Mouse (Mus musculus): ENCODE results near the gene Itln1. TPM values are rescaled to one million over a fixed set of nuclear protein-coding genes. Genes with fewer than 3 reads are reported as not detected.
"Not testable (repeated sequence)": the region's sequence is repeated elsewhere in the genome, so short reads cannot be mapped to it uniquely, and the experiment has no call there.

The Itln1 gene
- polyA plus RNA-seq, 1 experiment from 2014 or later: not detected

DNA sequence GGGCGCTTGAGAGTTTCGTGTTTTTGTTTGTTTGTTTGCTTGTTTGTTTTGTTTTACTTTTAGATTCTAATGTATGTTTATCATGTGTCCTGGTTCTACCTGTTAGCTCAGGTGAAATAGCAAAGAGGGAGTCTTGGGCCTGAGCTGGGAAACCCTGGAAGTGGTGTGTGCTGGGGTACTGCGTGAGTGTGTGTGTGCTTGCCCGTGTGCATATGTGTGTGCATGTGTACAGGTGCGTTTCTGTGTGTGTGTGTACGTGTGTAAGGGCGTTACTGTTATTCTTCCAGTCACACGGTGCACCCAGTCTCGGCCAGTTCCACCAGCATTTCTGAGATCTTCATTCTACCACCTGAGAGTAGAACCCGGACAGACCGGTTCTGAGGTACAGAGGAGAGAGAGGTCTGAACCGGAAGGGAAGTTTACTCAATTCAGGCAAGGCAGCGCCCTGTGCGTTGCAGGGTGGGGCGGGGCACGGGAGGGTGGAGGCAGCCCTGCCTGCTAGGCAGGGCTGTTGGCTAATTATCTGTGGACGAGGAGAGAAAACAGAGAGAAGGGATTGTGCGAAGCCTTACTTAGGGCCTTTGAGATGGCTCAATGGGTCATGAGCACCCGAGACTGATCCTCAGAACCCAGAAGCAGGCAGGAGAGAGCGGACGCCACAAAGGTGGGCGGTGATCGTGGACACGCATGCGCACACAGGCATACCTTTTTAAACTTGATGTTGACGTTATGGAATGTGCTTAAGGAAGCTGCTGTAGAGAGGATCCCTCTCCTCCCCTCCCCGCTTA lies 57.1 kb downstream of the Itln1 start:
- Histone ChIP-seq H3K4me2 (peak overlapping the region; percentile 39), H3K4me3 (replicated peaks) (peak overlapping the region; percentile 24), H3K9ac (replicated peaks) (no peak overlapping the region), H3K4me1 (no peaks in the 10 kb centered on the region), H3K27ac (replicated peaks) (no peak overlapping the region), H3K27me3 (replicated peaks) (no peaks in the 10 kb centered on the region), H3K9me3 (replicated peaks) (peaks cover 3% of the 10 kb centered on the region; the same call in 1 of the 2 replicates), H3K36me3 (no peaks in the 10 kb centered on the region)
- peak; percentile 63; the same call in 1 of the 2 replicates for ATAC-seq (ENCODE audit: low FRiP score)
- 65% methylated on average over 27 of the region's 27 CpGs for WGBS

DNA sequence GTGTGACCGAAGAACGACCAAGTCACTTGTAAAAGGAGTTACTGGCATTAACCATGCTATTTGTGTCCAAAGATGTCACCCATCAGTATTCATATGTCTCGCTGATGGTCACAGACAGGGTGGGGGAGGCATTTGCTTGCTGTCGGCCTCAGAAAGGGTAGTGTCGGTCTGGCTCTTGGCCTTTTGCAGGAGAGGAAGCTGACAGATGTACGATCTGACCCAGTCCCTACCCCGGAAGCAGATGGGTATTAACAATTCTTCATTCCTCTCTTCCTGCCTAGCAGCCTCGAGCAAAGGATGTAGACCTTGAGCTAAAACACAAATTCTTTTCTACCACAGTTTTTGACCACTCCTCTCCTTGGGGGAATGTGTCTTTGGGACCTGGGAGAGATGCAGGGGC lies 58.0 kb downstream of the Itln1 start:
- no peaks in the 10 kb centered on the region for H3K4me1 ChIP-seq
- no peaks in the 10 kb centered on the region for H3K36me3 ChIP-seq
- no peak for ATAC-seq (ENCODE audit: low FRiP score)
- H3K4me3 ChIP-seq (replicated peaks): no peak overlapping the region
- no peak overlapping the region for H3K27ac ChIP-seq (replicated peaks)
- H3K9me3 ChIP-seq (replicated peaks): peaks cover 3% of the 10 kb centered on the region; the same call in 1 of the 2 replicates
- H3K27me3 ChIP-seq (replicated peaks): no peaks in the 10 kb centered on the region
- WGBS: 74% methylated on average over 8 of the region's 8 CpGs
- no peak overlapping the region for H3K9ac ChIP-seq (replicated peaks)
- H3K4me2 ChIP-seq: no peak overlapping the region

DNA sequence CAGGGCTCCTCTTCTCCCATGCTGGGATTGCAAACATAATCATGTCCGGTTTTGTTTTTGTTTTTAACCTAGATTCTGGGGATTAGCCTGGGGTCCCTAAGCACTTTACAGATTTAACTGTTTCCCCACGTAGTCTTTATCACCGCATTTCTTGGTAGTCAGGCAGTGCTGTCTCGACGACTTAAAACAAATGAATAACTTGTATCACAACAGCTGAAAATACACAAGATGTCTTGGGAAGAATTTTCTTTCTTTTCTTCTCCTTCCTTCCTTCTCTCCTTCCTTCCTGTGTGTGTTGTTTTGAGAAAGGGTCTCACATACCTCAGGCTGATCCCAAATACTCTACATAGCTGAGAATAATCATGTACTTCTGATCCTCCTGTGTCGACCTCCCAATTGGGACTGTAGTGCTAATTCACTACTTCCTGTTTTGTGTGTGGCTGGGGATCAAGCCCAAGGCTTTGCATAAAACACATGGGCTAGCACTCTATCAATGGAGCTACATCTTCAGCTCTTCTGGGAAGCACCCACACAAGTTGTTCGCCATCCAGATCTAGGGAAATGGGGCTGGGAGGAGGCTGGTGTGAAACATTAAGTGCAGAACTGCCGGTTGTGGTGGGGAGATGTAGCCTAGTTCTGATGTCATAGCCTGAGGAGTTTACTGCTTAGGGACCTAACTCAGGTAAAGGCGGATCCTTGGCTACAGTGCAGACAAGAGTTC lies 61.0 kb downstream of the Itln1 start:
- Histone ChIP-seq H3K36me3 (no peaks in the 10 kb centered on the region), H3K27me3 (replicated peaks) (no peaks in the 10 kb centered on the region), H3K4me2 (no peak overlapping the region), H3K27ac (replicated peaks) (no peak overlapping the region), H3K9ac (replicated peaks) (no peak overlapping the region), H3K4me3 (replicated peaks) (no peak overlapping the region), H3K9me3 (replicated peaks) (no peaks in the 10 kb centered on the region), H3K4me1 (no peaks in the 10 kb centered on the region)
- ATAC-seq (ENCODE audit: low FRiP score): no peak
- WGBS: 75% methylated on average over 9 of the region's 9 CpGs

DNA sequence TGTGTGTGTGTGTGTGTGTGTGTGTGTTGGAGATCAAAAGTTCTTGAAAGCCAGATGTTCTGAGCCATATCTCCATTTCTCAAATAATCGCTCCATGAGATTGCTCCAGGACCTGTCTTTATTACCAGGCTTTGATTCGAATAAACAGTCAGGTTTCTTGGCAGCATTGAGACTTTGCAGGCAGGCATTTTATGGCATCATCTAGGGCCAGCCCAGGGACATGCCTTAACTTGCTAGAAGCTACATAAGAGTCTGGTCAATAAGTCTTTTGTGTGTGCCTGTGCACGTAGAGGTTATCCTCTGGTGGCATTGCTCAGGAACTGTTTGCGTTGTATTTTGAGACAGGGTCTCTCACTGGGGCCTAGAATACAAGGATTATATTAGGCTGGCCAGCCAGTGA lies 61.6 kb downstream of the Itln1 start:
- no peaks in the 10 kb centered on the region for H3K4me1 ChIP-seq
- no peak overlapping the region for H3K4me2 ChIP-seq
- H3K36me3 ChIP-seq: no peaks in the 10 kb centered on the region
- no peaks in the 10 kb centered on the region for H3K9me3 ChIP-seq (replicated peaks)
- H3K9ac ChIP-seq (replicated peaks): no peak overlapping the region
- no peaks in the 10 kb centered on the region for H3K27me3 ChIP-seq (replicated peaks)
- 72% methylated on average over 4 of the region's 4 CpGs for WGBS
- no peak overlapping the region for H3K27ac ChIP-seq (replicated peaks)
- no peak for ATAC-seq (ENCODE audit: low FRiP score)
- no peak overlapping the region for H3K4me3 ChIP-seq (replicated peaks)

DNA sequence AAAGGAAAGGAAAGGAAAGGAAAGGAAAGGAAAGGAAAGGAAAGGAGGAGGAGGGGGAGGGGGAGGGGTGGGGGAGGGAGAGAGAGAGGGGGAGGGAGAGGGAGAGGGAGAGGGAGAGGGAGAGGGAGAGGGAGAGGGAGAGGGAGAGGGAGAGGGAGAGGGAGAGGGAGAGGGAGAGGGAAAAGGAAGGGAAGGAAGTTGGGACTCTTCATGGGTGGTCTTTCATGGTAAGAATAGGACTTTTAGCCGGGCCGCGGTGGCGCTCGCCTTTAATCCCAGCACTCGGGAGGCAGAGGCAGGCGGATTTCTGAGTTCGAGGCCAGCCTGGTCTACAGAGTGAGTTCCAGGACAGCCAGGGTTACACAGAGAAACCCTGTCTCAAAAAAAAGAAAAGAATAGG lies 63.2 kb downstream of the Itln1 start:
- not testable (repeated sequence) for ATAC-seq (ENCODE audit: low FRiP score); H3K27me3 ChIP-seq (replicated peaks)
- 91% methylated on average over 8 of the region's 8 CpGs for WGBS

DNA sequence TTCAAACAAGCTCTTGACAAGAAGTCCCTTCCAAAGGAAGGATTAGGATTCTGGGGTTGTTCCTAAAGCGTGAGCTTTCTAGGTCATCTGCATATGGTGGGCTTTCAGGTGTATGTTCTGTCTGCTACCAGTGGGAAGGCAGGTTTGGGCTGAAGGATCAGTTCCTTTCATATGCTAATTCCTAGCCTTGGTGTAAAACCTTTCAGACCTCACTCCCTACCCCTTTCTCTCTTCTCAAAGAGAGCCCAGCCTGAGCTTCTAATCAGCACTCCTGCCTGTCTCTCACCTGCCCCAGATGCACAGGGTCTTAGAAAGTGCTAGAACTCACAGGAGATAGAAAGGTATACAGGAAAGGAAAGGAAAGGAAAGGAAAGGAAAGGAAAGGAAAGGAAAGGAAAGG lies 63.6 kb downstream of the Itln1 start:
- Histone ChIP-seq H3K4me3 (replicated peaks) (no peak overlapping the region), H3K36me3 (no peaks in the 10 kb centered on the region), H3K27ac (replicated peaks) (no peak overlapping the region), H3K9ac (replicated peaks) (no peak overlapping the region), H3K9me3 (replicated peaks) (no peaks in the 10 kb centered on the region), H3K4me1 (no peaks in the 10 kb centered on the region), H3K27me3 (replicated peaks) (no peaks in the 10 kb centered on the region), H3K4me2 (no peak overlapping the region)
- WGBS: 44% methylated on average over 1 of the region's 1 CpGs
- no peak for ATAC-seq (ENCODE audit: low FRiP score)

More for the DNA sequence above, 63.2 kb downstream of the Itln1 start:
- not testable (repeated sequence) for H3K4me3 ChIP-seq (replicated peaks); H3K4me2 ChIP-seq; H3K4me1 ChIP-seq; H3K9ac ChIP-seq (replicated peaks); H3K27ac ChIP-seq (replicated peaks); H3K36me3 ChIP-seq; H3K9me3 ChIP-seq (replicated peaks)

DNA sequence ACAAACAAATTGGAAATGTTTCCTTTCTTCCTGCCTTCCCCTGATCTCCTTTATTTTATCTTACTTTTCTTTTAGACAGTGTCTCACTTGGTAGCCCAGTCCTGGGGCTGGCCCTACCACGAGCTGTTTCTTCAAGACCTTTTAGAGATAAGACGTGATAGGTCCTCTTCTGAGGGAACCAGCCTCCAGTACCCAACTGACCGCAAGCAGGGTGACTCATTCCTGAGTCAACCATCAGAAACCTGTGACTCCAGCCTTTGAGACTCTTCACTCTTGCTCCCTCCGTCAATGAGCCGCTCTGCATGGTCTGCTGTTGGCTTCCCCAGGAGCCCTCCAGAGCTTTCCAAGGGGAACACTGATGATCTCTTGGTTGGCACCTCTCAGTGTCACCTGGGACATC lies 64.2 kb downstream of the Itln1 start:
- ATAC-seq (ENCODE audit: low FRiP score): no peak
- Histone ChIP-seq H3K27me3 (replicated peaks) (no peaks in the 10 kb centered on the region), H3K36me3 (no peaks in the 10 kb centered on the region), H3K27ac (replicated peaks) (no peak overlapping the region), H3K9me3 (replicated peaks) (no peaks in the 10 kb centered on the region), H3K4me3 (replicated peaks) (no peak overlapping the region), H3K4me2 (no peak overlapping the region), H3K9ac (replicated peaks) (no peak overlapping the region), H3K4me1 (no peaks in the 10 kb centered on the region)
- WGBS: 93% methylated on average over 5 of the region's 5 CpGs

DNA sequence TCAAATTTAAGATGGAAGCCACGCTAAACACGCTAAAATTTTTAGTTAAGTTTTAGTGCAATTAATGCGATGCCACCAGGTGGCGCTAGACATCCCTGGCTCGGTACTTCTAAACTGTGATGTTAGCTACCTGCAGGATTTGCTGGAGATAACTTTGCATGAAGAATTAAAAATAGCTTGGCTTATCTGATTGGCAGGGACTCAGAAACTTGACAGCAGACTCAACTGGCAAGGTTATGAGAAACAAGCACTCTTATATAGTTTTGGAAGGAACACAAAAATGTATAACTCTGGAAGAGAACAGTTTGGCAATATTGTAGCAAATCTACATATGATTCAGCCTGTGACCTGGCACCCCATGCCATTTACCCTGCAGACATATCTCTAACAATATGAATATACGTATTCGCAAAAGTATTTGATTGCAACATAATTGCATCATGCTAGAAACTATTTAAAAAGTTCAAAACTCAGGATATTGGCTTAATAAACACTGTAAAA lies 64.7 kb downstream of the Itln1 start:
- 35% methylated on average over 7 of the region's 7 CpGs for WGBS

DNA sequence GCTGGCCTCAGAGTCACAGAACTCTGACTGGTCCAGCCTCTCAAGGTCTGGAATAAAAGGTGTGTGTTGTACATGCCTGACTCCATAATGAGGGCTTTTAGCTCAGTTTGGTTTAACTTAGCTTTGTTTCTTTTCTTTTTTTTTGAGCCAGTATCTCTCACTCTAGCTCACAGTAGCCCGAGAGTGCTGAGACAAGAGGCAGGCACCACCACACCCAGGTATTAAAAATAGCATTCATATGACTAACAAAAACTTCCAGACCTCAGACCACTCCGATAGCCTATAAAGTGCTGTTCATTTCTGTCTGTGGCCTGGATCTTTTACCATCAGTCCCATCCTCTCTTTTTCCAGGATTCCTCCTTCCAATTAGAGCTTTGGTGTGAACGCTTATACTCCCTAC lies 65.4 kb downstream of the Itln1 start:
- Histone ChIP-seq H3K4me3 (replicated peaks) (no peak overlapping the region), H3K4me2 (no peak overlapping the region), H3K27me3 (replicated peaks) (no peaks in the 10 kb centered on the region), H3K36me3 (no peaks in the 10 kb centered on the region), H3K9me3 (replicated peaks) (no peaks in the 10 kb centered on the region), H3K4me1 (no peaks in the 10 kb centered on the region), H3K9ac (replicated peaks) (no peak overlapping the region), H3K27ac (replicated peaks) (no peak overlapping the region)
- 93% methylated on average over 3 of the region's 3 CpGs for WGBS
- no peak for ATAC-seq (ENCODE audit: low FRiP score)

More for the DNA sequence above, 64.7 kb downstream of the Itln1 start:
- no peak overlapping the region for H3K4me2 ChIP-seq
- no peak overlapping the region for H3K4me3 ChIP-seq (replicated peaks)
- no peaks in the 10 kb centered on the region for H3K36me3 ChIP-seq
- no peaks in the 10 kb centered on the region for H3K27me3 ChIP-seq (replicated peaks)
- no peak overlapping the region for H3K9ac ChIP-seq (replicated peaks)
- ATAC-seq (ENCODE audit: low FRiP score): no peak
- no peak overlapping the region for H3K27ac ChIP-seq (replicated peaks)
- no peaks in the 10 kb centered on the region for H3K4me1 ChIP-seq
- H3K9me3 ChIP-seq (replicated peaks): no peaks in the 10 kb centered on the region

Other genes with a start within 250 kb of the Itln1 start
- 87.4 and 91.6 TPM in 2 replicates for gene Usp21, start 247.3 kb downstream of the Itln1 start, polyA plus RNA-seq (2015; fragmentation: Nextera tagmentation; extraction: Ambion mirVana)
- gene Ufc1, start 240.3 kb downstream of the Itln1 start, polyA plus RNA-seq (2015; fragmentation: Nextera tagmentation; extraction: Ambion mirVana): 115 and 119 TPM in 2 replicates
- gene Dedd, start 206.1 kb downstream of the Itln1 start, polyA plus RNA-seq (2015; fragmentation: Nextera tagmentation; extraction: Ambion mirVana): 44.1 and 49.9 TPM in 2 replicates
- 53.0 and 53.1 TPM in 2 replicates for gene Nit1, start 189.6 kb downstream of the Itln1 start, polyA plus RNA-seq (2015; fragmentation: Nextera tagmentation; extraction: Ambion mirVana)
- gene Pfdn2, start 189.6 kb downstream of the Itln1 start, polyA plus RNA-seq (2015; fragmentation: Nextera tagmentation; extraction: Ambion mirVana): 146 and 162 TPM in 2 replicates
- gene Klhdc9, start 174.5 kb downstream of the Itln1 start, polyA plus RNA-seq (2015; fragmentation: Nextera tagmentation; extraction: Ambion mirVana): 4.0 and 4.1 TPM in 2 replicates
- gene Nectin4, start 165.2 kb downstream of the Itln1 start, polyA plus RNA-seq (2015; fragmentation: Nextera tagmentation; extraction: Ambion mirVana): 3.7 and 5.6 TPM in 2 replicates
- 0.88 and 6.0 TPM in 2 replicates for gene Arhgap30, start 146.3 kb downstream of the Itln1 start, polyA plus RNA-seq (2015; fragmentation: Nextera tagmentation; extraction: Ambion mirVana)
- 131 and 149 TPM in 2 replicates for gene Usf1, start 124.0 kb downstream of the Itln1 start, polyA plus RNA-seq (2015; fragmentation: Nextera tagmentation; extraction: Ambion mirVana)
- gene Tstd1, start 116.4 kb downstream of the Itln1 start, polyA plus RNA-seq (2015; fragmentation: Nextera tagmentation; extraction: Ambion mirVana): 4.9 and 6.2 TPM in 2 replicates
- 11.8 and 27.5 TPM in 2 replicates for gene F11r, start 97.8 kb downstream of the Itln1 start, polyA plus RNA-seq (2015; fragmentation: Nextera tagmentation; extraction: Ambion mirVana)
- 30.6 and 34.7 TPM in 2 replicates for gene Alyref2, start 31.8 kb downstream of the Itln1 start, polyA plus RNA-seq (2015; fragmentation: Nextera tagmentation; extraction: Ambion mirVana)
- gene Cd244a, start 23.9 kb upstream of the Itln1 start, polyA plus RNA-seq (2015; fragmentation: Nextera tagmentation; extraction: Ambion mirVana): 0.09 and 1.9 TPM in 2 replicates
- 0.13 and 1.3 TPM in 2 replicates for gene Ly9, start 72.1 kb upstream of the Itln1 start, polyA plus RNA-seq (2015; fragmentation: Nextera tagmentation; extraction: Ambion mirVana)
- 0.08 and 0.68 TPM in 2 replicates for gene Slamf7, start 117.7 kb upstream of the Itln1 start, polyA plus RNA-seq (2015; fragmentation: Nextera tagmentation; extraction: Ambion mirVana)
- gene Cd48, start 146.7 kb upstream of the Itln1 start, polyA plus RNA-seq (2015; fragmentation: Nextera tagmentation; extraction: Ambion mirVana): 1.3 and 11.7 TPM in 2 replicates
- 0.12 and 0.84 TPM in 2 replicates for gene Slamf1, start 231.8 kb upstream of the Itln1 start, polyA plus RNA-seq (2015; fragmentation: Nextera tagmentation; extraction: Ambion mirVana)

All from neural tube, embryonic 15.5 days (tissue).